Comparison of ENCODE assay signal across 26 mouse cellular contexts in the genomic region with DNA sequence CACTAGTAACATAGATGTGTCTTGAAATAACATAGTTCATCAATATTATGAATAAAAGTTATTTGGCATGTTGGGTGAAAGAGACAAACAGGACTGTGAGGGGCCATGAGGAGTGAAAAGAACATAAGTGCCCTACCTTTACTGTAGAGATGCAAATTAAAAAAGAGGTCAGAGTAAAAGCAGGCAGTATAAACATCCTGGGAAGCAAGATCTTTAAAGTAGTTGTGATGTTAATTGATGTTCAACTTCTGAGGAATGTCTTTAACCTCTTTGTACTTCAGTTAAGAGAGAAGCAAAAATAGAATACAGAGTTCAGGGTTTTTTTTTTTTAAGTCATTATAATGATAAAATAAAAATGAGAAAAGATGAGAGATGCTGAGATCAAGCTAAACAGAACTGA. TPM values are rescaled to one million over a fixed set of nuclear protein-coding genes. Genes with fewer than 3 reads are reported as not detected.
"Had no signal": no experiment of that assay in that cellular context is flagged by ENCODE, and none has a peak within 500 bp of the region (broad histone marks: within the 10 kb centered on the region; RNA-seq: fewer than 3 reads in every experiment).

No protein-coding gene starts in this region.

- H3K4me3 ChIP-seq: neural tube, embryonic 12.5 days; neural tube, embryonic 13.5 days; neural tube, embryonic 15.5 days; stomach, embryonic 15.5 days had no signal

- H3K27me3 ChIP-seq: neural tube, embryonic 12.5 days; neural tube, embryonic 13.5 days; neural tube, embryonic 15.5 days; stomach, embryonic 15.5 days had no signal

- H3K4me1 ChIP-seq: neural tube, embryonic 12.5 days; neural tube, embryonic 13.5 days; neural tube, embryonic 15.5 days; stomach, embryonic 15.5 days had no signal

- H3K9me3 ChIP-seq: neural tube, embryonic 12.5 days; neural tube, embryonic 13.5 days; neural tube, embryonic 15.5 days; stomach, embryonic 15.5 days had no signal

- H3K27ac ChIP-seq: neural tube, embryonic 12.5 days; neural tube, embryonic 13.5 days; neural tube, embryonic 15.5 days; stomach, embryonic 15.5 days; stomach, postnatal 0 days had no signal

- H3K9ac ChIP-seq: neural tube, embryonic 12.5 days; neural tube, embryonic 13.5 days; neural tube, embryonic 15.5 days; stomach, embryonic 15.5 days had no signal

- H3K36me3 ChIP-seq: neural tube, embryonic 12.5 days; neural tube, embryonic 13.5 days; neural tube, embryonic 15.5 days; stomach, embryonic 15.5 days had no signal

- H3K4me2 ChIP-seq: neural tube, embryonic 12.5 days; neural tube, embryonic 13.5 days; neural tube, embryonic 15.5 days; stomach, embryonic 15.5 days had no signal

- DNase-seq: retina, postnatal 1 day; right cerebral cortex, adult 18-20 months; right cerebral cortex, postnatal 14 days; right cerebral cortex, postnatal 25 days; right cerebral cortex, postnatal 4 days; spleen, adult 18-20 months; thymus, adult 18-20 months; thymus, adult 2 months; thymus, postnatal 14 days; thymus, postnatal 25 days; thymus, postnatal 36 days; thymus, postnatal 4 days had no signal

RNA-seq across cellular contexts. Expression of gene Smr3a, which starts 2.9 kb away (rescaled TPM):
- total RNA-seq: neutrophil, adult 5-6 weeks had no signal
- polyA plus RNA-seq: neural tube, embryonic 12.5 days; neural tube, embryonic 13.5 days; neural tube, embryonic 14.5 days; neural tube, embryonic 15.5 days; small intestine, adult 2 months; spleen, adult 2 months; stomach, embryonic 14.5 days; stomach, embryonic 15.5 days; stomach, embryonic 16.5 days; stomach, postnatal 0 days; testis, adult 2 months; thymus, adult 2 months; urinary bladder, adult 2 months had no signal

RNA-seq across cellular contexts. Expression of gene Cabs1, which starts 26.0 kb away (rescaled TPM):
- total RNA-seq: neutrophil, adult 5-6 weeks had no signal
- polyA plus RNA-seq: neural tube, embryonic 12.5 days; neural tube, embryonic 13.5 days; neural tube, embryonic 14.5 days; neural tube, embryonic 15.5 days; small intestine, adult 2 months; spleen, adult 2 months; stomach, embryonic 14.5 days; stomach, embryonic 15.5 days; stomach, embryonic 16.5 days; stomach, postnatal 0 days; thymus, adult 2 months; thymus, postnatal 0 days; urinary bladder, adult 2 months had no signal

RNA-seq across cellular contexts. Expression of gene Gm28434, which starts 35.9 kb away (rescaled TPM):
- total RNA-seq: neutrophil, adult 5-6 weeks had no signal
- polyA plus RNA-seq: neural tube, embryonic 12.5 days; neural tube, embryonic 13.5 days; neural tube, embryonic 14.5 days; neural tube, embryonic 15.5 days; small intestine, adult 2 months; spleen, adult 2 months; stomach, embryonic 14.5 days; stomach, embryonic 15.5 days; stomach, embryonic 16.5 days; stomach, postnatal 0 days; testis, adult 2 months; thymus, adult 2 months; thymus, postnatal 0 days; urinary bladder, adult 2 months had no signal

RNA-seq across cellular contexts. Expression of gene 2310003L06Rik, which starts 36.0 kb away (rescaled TPM):
- total RNA-seq: neutrophil, adult 5-6 weeks had no signal
- polyA plus RNA-seq: neural tube, embryonic 12.5 days; neural tube, embryonic 13.5 days; neural tube, embryonic 14.5 days; neural tube, embryonic 15.5 days; small intestine, adult 2 months; spleen, adult 2 months; stomach, embryonic 14.5 days; stomach, embryonic 15.5 days; stomach, embryonic 16.5 days; stomach, postnatal 0 days; testis, adult 2 months; thymus, adult 2 months; thymus, postnatal 0 days; urinary bladder, adult 2 months had no signal
